Mouse (Mus musculus) neural tube, embryonic 13.5 days (tissue): ENCODE measurements at regions not wholly inside any gene's neighbourhood (a gene's known extent, or its start where the extent isn't known, plus 50 kb on each side); places are given as distances from the start of the nearest gene placed in this dataset.

Experiments
- ATAC-seq: fragments of 200-750 bp; cut with Nextera tagmentation; 2 replicates; pipeline ENCODE4 v1.8.0; 2017; ENCODE audit warnings: low read depth, mild to moderate bottlenecking, moderate TSS enrichment, moderate library complexity
- H3K27ac ChIP-seq: fragments of 300-500 bp; sonication (generic); replicated peaks from 2 replicates; pipeline ENCODE4 v1.5.1; 2015; ENCODE audit warnings: moderate library complexity, mild to moderate bottlenecking, inconsistent platforms
- H3K27me3 ChIP-seq: fragments of 300-500 bp; sonication (generic); 2 replicates; pipeline ENCODE4 v1.6.1; 2015; ENCODE audit warnings: mild to moderate bottlenecking, inconsistent platforms
- H3K36me3 ChIP-seq: fragments of 300-500 bp; sonication (generic); 2 replicates; pipeline ENCODE4 v1.6.1; 2015; ENCODE audit warnings: mild to moderate bottlenecking, inconsistent platforms
- H3K4me1 ChIP-seq: fragments of 300-500 bp; sonication (generic); replicated peaks from 2 replicates; pipeline ENCODE4 v1.6.1; 2015; ENCODE audit warnings: inconsistent platforms
- H3K4me2 ChIP-seq: fragments of 300-500 bp; sonication (generic); 2 replicates; pipeline ENCODE4 v1.6.1; 2015; ENCODE audit warnings: inconsistent platforms, mild to moderate bottlenecking, moderate library complexity
- H3K4me3 ChIP-seq: fragments of 300-500 bp; sonication (generic); 2 replicates; pipeline ENCODE4 v1.5.1; 2015; ENCODE audit warnings: mild to moderate bottlenecking, inconsistent platforms
- H3K9ac ChIP-seq: fragments of 300-500 bp; sonication (generic); 2 replicates; pipeline ENCODE4 v1.6.1; 2015; ENCODE audit warnings: moderate library complexity, mild to moderate bottlenecking, inconsistent platforms
- H3K9me3 ChIP-seq: fragments of 300-500 bp; sonication (generic); 2 replicates; pipeline ENCODE4 v1.6.1; 2016; ENCODE audit warnings: inconsistent platforms
- WGBS: fragments of 180-500 bp; shearing (Covaris S2); methylation state at CpG from one replicate; pipeline ENCODE4 v1.1.7; 2015; 5-methylcytosine and 5-hydroxymethylcytosine counted together

- no peak for ATAC-seq
- H3K27me3 ChIP-seq: no peaks in the 10 kb centered on the region
- H3K9ac ChIP-seq: no peak overlapping the region
- H3K4me1 ChIP-seq: 0 out of 2 replicates have a peak, but pooled peaks cover 3% of the 10 kb centered on the region
- WGBS: 60% methylated on average over 16 of the region's 16 CpGs
- no peak overlapping the region for H3K4me3 ChIP-seq
- H3K27ac ChIP-seq: 0 out of 2 replicates have a peak overlapping the region, but pooled peaks have one; percentile 33
- H3K36me3 ChIP-seq: no peaks in the 10 kb centered on the region
- H3K9me3 ChIP-seq: no peaks in the 10 kb centered on the region
- no peak overlapping the region for H3K4me2 ChIP-seq
These were observed 73.2 kb upstream of the Map4k3 start for GRCm38 (mm10) chr17:80801451-80801983.

- H3K27ac ChIP-seq: no peak overlapping the region
- ATAC-seq: no peak
- 0 out of 2 replicates have a peak, but pooled peaks cover 3% of the 10 kb centered on the region for H3K4me1 ChIP-seq
- no peak overlapping the region for H3K4me2 ChIP-seq
- H3K36me3 ChIP-seq: no peaks in the 10 kb centered on the region
- WGBS: 88% methylated on average over 13 of the region's 13 CpGs
- no peak overlapping the region for H3K4me3 ChIP-seq
- H3K27me3 ChIP-seq: no peaks in the 10 kb centered on the region
- H3K9me3 ChIP-seq: no peaks in the 10 kb centered on the region
- no peak overlapping the region for H3K9ac ChIP-seq
These were observed 72.6 kb upstream of the Map4k3 start for GRCm38 (mm10) chr17:80800877-80801276.

GRCm38 (mm10) chr17:80800454-80800853, 72.2 kb upstream of the Map4k3 start:
- H3K27me3 ChIP-seq: no peaks in the 10 kb centered on the region
- H3K27ac ChIP-seq: no peak overlapping the region
- no peaks in the 10 kb centered on the region for H3K9me3 ChIP-seq
- 0 out of 2 replicates have a peak, but pooled peaks cover 3% of the 10 kb centered on the region for H3K4me1 ChIP-seq
- H3K36me3 ChIP-seq: no peaks in the 10 kb centered on the region
- H3K4me2 ChIP-seq: no peak overlapping the region
- WGBS: 83% methylated on average over 5 of the region's 5 CpGs
- H3K4me3 ChIP-seq: no peak overlapping the region
- no peak for ATAC-seq
- H3K9ac ChIP-seq: no peak overlapping the region

- WGBS: 85% methylated on average over 6 of the region's 6 CpGs
- Histone ChIP-seq H3K27me3 (no peaks in the 10 kb centered on the region), H3K4me3 (no peak overlapping the region), H3K27ac (no peak overlapping the region), H3K4me2 (no peak overlapping the region), H3K36me3 (no peaks in the 10 kb centered on the region), H3K4me1 (0 out of 2 replicates have a peak, but pooled peaks cover 3% of the 10 kb centered on the region), H3K9ac (no peak overlapping the region), H3K9me3 (no peaks in the 10 kb centered on the region)
- ATAC-seq: no peak
These were observed 70.8 kb upstream of the Map4k3 start for GRCm38 (mm10) chr17:80799061-80799460.

GRCm38 (mm10) chr17:80798281-80798980, 70.1 kb upstream of the Map4k3 start:
- Histone ChIP-seq H3K4me3 (no peak overlapping the region), H3K9ac (no peak overlapping the region), H3K9me3 (no peaks in the 10 kb centered on the region), H3K27me3 (no peaks in the 10 kb centered on the region), H3K27ac (no peak overlapping the region), H3K4me1 (0 out of 2 replicates have a peak, but pooled peaks cover 2% of the 10 kb centered on the region), H3K36me3 (no peaks in the 10 kb centered on the region), H3K4me2 (no peak overlapping the region)
- WGBS: 79% methylated on average over 6 of the region's 6 CpGs
- ATAC-seq: no peak

- no peaks in the 10 kb centered on the region for H3K9me3 ChIP-seq
- H3K4me1 ChIP-seq: no peaks in the 10 kb centered on the region
- H3K9ac ChIP-seq: no peak overlapping the region
- H3K27me3 ChIP-seq: no peaks in the 10 kb centered on the region
- no peak overlapping the region for H3K4me2 ChIP-seq
- 66% methylated on average over 5 of the region's 5 CpGs for WGBS
- H3K36me3 ChIP-seq: no peaks in the 10 kb centered on the region
- no peak for ATAC-seq
- no peak overlapping the region for H3K27ac ChIP-seq
- H3K4me3 ChIP-seq: no peak overlapping the region
These were observed 68.5 kb upstream of the Map4k3 start for GRCm38 (mm10) chr17:80796790-80797189.

- H3K4me3 ChIP-seq: no peak overlapping the region
- WGBS: 86% methylated on average over 8 of the region's 8 CpGs
- no peak overlapping the region for H3K27ac ChIP-seq
- H3K9me3 ChIP-seq: no peaks in the 10 kb centered on the region
- H3K4me2 ChIP-seq: no peak overlapping the region
- no peaks in the 10 kb centered on the region for H3K36me3 ChIP-seq
- H3K4me1 ChIP-seq: no peaks in the 10 kb centered on the region
- H3K9ac ChIP-seq: no peak overlapping the region
- ATAC-seq: no peak
- no peaks in the 10 kb centered on the region for H3K27me3 ChIP-seq
These were observed 68.1 kb upstream of the Map4k3 start for GRCm38 (mm10) chr17:80796386-80796785.

GRCm38 (mm10) chr17:80795453-80796105, 67.3 kb upstream of the Map4k3 start:
- Histone ChIP-seq H3K9ac (no peak overlapping the region), H3K4me1 (no peaks in the 10 kb centered on the region), H3K27me3 (no peaks in the 10 kb centered on the region), H3K36me3 (no peaks in the 10 kb centered on the region), H3K9me3 (no peaks in the 10 kb centered on the region), H3K4me3 (no peak overlapping the region), H3K4me2 (no peak overlapping the region), H3K27ac (no peak overlapping the region)
- WGBS: 79% methylated on average over 8 of the region's 8 CpGs
- ATAC-seq: no peak

- no peaks in the 10 kb centered on the region for H3K4me1 ChIP-seq
- no peak overlapping the region for H3K27ac ChIP-seq
- H3K4me2 ChIP-seq: no peak overlapping the region
- H3K36me3 ChIP-seq: no peaks in the 10 kb centered on the region
- no peak for ATAC-seq
- H3K27me3 ChIP-seq: no peaks in the 10 kb centered on the region
- no peak overlapping the region for H3K4me3 ChIP-seq
- no peak overlapping the region for H3K9ac ChIP-seq
- H3K9me3 ChIP-seq: no peaks in the 10 kb centered on the region
- WGBS: 81% methylated on average over 4 of the region's 4 CpGs
These were observed 64.3 kb upstream of the Map4k3 start for GRCm38 (mm10) chr17:80792605-80793004.

- Histone ChIP-seq H3K36me3 (no peaks in the 10 kb centered on the region), H3K27ac (no peak overlapping the region), H3K9me3 (no peaks in the 10 kb centered on the region), H3K9ac (no peak overlapping the region), H3K4me2 (no peak overlapping the region), H3K27me3 (no peaks in the 10 kb centered on the region), H3K4me1 (no peaks in the 10 kb centered on the region), H3K4me3 (no peak overlapping the region)
- no peak for ATAC-seq
- WGBS: 75% methylated on average over 12 of the region's 12 CpGs
These were observed 61.4 kb upstream of the Map4k3 start for GRCm38 (mm10) chr17:80789706-80790105.

GRCm38 (mm10) chr17:80789000-80789399, 60.7 kb upstream of the Map4k3 start:
- no peak overlapping the region for H3K4me3 ChIP-seq
- 84% methylated on average over 3 of the region's 3 CpGs for WGBS
- no peaks in the 10 kb centered on the region for H3K27me3 ChIP-seq

GRCm38 (mm10) chr17:80786858-80787257, 58.6 kb upstream of the Map4k3 start:
- H3K4me3 ChIP-seq: no peak overlapping the region
- ATAC-seq: no peak
- WGBS: 82% methylated on average over 2 of the region's 2 CpGs
- peaks cover 8% of the 10 kb centered on the region for H3K4me1 ChIP-seq
- no peak overlapping the region for H3K27ac ChIP-seq
- no peaks in the 10 kb centered on the region for H3K36me3 ChIP-seq
- no peak overlapping the region for H3K9ac ChIP-seq
- H3K9me3 ChIP-seq: no peaks in the 10 kb centered on the region
- H3K27me3 ChIP-seq: no peaks in the 10 kb centered on the region
- H3K4me2 ChIP-seq: no peak overlapping the region

More at GRCm38 (mm10) chr17:80789000-80789399, 60.7 kb upstream of the Map4k3 start:
- no peak overlapping the region for H3K4me2 ChIP-seq
- H3K36me3 ChIP-seq: no peaks in the 10 kb centered on the region
- no peak overlapping the region for H3K27ac ChIP-seq
- ATAC-seq: no peak
- no peaks in the 10 kb centered on the region for H3K4me1 ChIP-seq
- H3K9ac ChIP-seq: no peak overlapping the region
- H3K9me3 ChIP-seq: no peaks in the 10 kb centered on the region
